Mouse (Mus musculus): ENCODE results near the gene Rabgap1l.

DNA sequence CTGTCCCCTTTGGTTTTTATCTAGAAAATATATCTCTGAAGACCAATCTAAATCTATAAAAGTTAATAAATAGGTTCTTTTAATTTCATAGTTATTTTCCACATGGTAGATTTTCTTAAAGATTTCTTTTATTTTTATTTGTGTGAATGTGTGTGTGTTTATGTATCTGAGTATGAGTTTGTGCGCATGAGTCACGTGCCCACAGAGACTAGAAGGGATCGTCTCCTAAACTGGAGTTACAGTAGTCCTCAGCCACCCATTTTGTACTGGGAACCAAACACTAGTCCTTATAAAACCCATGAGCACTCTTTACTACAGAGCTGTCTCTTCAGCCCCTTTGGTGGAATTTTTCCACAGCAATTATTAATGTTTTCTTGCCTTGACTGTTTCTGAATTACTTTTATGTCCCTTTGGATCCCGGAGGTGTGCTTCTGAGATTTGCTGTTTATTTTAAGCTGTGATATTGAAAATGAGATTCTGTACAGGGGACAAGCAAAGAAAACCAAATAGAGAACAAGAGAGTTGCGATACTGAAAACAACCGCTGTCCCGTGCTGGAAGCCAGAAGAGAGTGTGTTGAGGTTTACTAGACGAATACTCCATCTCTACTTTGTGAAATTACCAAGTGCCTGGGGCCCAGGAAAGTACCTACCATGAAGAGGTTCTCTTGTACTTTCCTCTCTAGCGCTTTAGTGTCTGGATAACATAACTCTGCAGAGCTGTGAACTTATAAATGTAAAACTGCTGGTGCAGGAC is 39.4 kb upstream of the Rabgap1l start:
- TF ChIP-seq CTCF (IDR thresholded peaks at IDR 0.05; ENCODE audit: borderline replicate concordance, extremely low read depth, insufficient read depth, insufficient read length) (no peak), POLR2A (IDR thresholded peaks at IDR 0.05; ENCODE audit: borderline replicate concordance, extremely low read depth, insufficient read depth, insufficient read length, poor library complexity, severe bottlenecking) (no peak)

Measured in brain, embryonic 14.5 days (tissue).